Mouse (Mus musculus) myocyte (in vitro differentiated cells): Measurements from ENCODE around the gene Prdm8. TPM values are rescaled to one million over a fixed set of nuclear protein-coding genes. Genes with fewer than 3 reads are reported as not detected.

Experiments
- H3K27me3 ChIP-seq: one replicate; pipeline ENCODE4 v1.6.1; 2011; ENCODE audit not compliant: control insufficient read depth, insufficient read depth, insufficient read length
- H3K36me3 ChIP-seq: one replicate; pipeline ENCODE4 v1.6.1; 2011; ENCODE audit not compliant: control insufficient read depth, insufficient read depth
- H3K4me2 ChIP-seq: one replicate; pipeline ENCODE4 v1.6.1; 2011; ENCODE audit warnings: low read depth, control low read depth
- H3K4me3 ChIP-seq: one replicate; pipeline ENCODE4 v1.5.1; 2011; ENCODE audit warnings: mild to moderate bottlenecking, control low read depth, moderate library complexity
- H3K79me2 ChIP-seq: one replicate; pipeline ENCODE4 v1.6.1; 2011; ENCODE audit not compliant: control insufficient read depth, insufficient read depth
- H3ac ChIP-seq: one replicate; pipeline ENCODE4 v1.6.1; 2011; ENCODE audit not compliant: control insufficient read depth, insufficient read length
- CEBPB ChIP-seq: IDR thresholded peaks from 2 replicates; pipeline ENCODE4 v1.6.1; 2011; ENCODE audit warnings: mild to moderate bottlenecking, moderate library complexity; ENCODE audit not compliant: poor library complexity, insufficient read depth, severe bottlenecking
- E2F4 ChIP-seq: IDR thresholded peaks from one replicate; pipeline ENCODE4 v1.6.1; 2011; ENCODE audit warnings: mild to moderate bottlenecking, control low read depth, moderate library complexity; ENCODE audit not compliant: insufficient read depth
- MAX ChIP-seq: IDR thresholded peaks from one replicate; pipeline ENCODE4 v1.6.1; 2011; ENCODE audit warnings: low read depth, mild to moderate bottlenecking, control low read depth
- MYOD1 ChIP-seq, 3 experiments: IDR thresholded peaks; one replicate each; pipeline ENCODE4 v1.6.1; 2011; ENCODE audit warnings: control low read depth in 2 of 3, low read depth in 2 of 3, mild to moderate bottlenecking in 2 of 3, moderate library complexity in 1 of 3; ENCODE audit not compliant: insufficient read length in 2 of 3, control insufficient read depth in 1 of 3
- MYOG ChIP-seq, 3 experiments: IDR thresholded peaks; one replicate each; pipeline ENCODE4 v1.6.1; 2011; ENCODE audit warnings: control low read depth in 2 of 3, low read depth in 2 of 3, mild to moderate bottlenecking in 2 of 3; ENCODE audit not compliant: insufficient read length in 2 of 3, control insufficient read depth in 1 of 3, insufficient read depth in 1 of 3
- POLR2A ChIP-seq: IDR thresholded peaks from one replicate; pipeline ENCODE4 v1.6.1; 2011; ENCODE audit warnings: low read depth, mild to moderate bottlenecking, control low read depth, moderate library complexity; ENCODE audit not compliant: insufficient read length
- POLR2AphosphoS2 ChIP-seq: IDR thresholded peaks from one replicate; pipeline ENCODE4 v1.6.1; 2011; ENCODE audit warnings: low read depth, control low read depth; ENCODE audit not compliant: insufficient read length
- REST ChIP-seq: IDR thresholded peaks from one replicate; pipeline ENCODE4 v1.6.1; 2011; ENCODE audit warnings: mild to moderate bottlenecking, control low read depth, moderate library complexity; ENCODE audit not compliant: insufficient read depth, insufficient read length
- SRF ChIP-seq: IDR thresholded peaks from one replicate; pipeline ENCODE4 v1.6.1; 2011; ENCODE audit warnings: low read depth; ENCODE audit not compliant: control insufficient read depth, insufficient read length
- TCF12 ChIP-seq: IDR thresholded peaks from one replicate; pipeline ENCODE4 v1.6.1; 2011; ENCODE audit warnings: mild to moderate bottlenecking, control low read depth; ENCODE audit not compliant: poor library complexity, insufficient read depth, severe bottlenecking
- TCF3 ChIP-seq: IDR thresholded peaks from one replicate; pipeline ENCODE4 v1.6.1; 2011; ENCODE audit warnings: low read depth, control low read depth; ENCODE audit not compliant: insufficient read length
- USF1 ChIP-seq: IDR thresholded peaks from one replicate; pipeline ENCODE4 v1.6.1; 2011; ENCODE audit warnings: low read depth, mild to moderate bottlenecking, control low read depth, moderate library complexity
- polyA plus RNA-seq: library from polyadenylated mRNA; unstranded; fragments of >200 nt; fragmentation: generic; extraction: Trizol; gene quantifications from one replicate; pipeline ENCODE4 v1.2.1, GENCODE M21; 2012; ENCODE audit warnings: missing spikeins

Prdm8 gene
- 1.5 TPM for polyA plus RNA-seq

GRCm38 (mm10) chr5:98167180-98167824 is at the start of gene Prdm8:
TSS of gene Prdm8 (plus strand) at chr5:98167198.
- H3K4me3 ChIP-seq, result peak within 1 kb of the TSS; percentile 40
- H3K36me3 ChIP-seq, result no peaks in the 10 kb centered on the region
- no peaks in the 10 kb centered on the region for H3K79me2 ChIP-seq
- peak within 1 kb of the TSS; percentile 5 for H3ac ChIP-seq
- no peaks in the 10 kb centered on the region for H3K27me3 ChIP-seq
- peak within 1 kb of the TSS; percentile 63 for H3K4me2 ChIP-seq
- no peak for TF ChIP-seq MAX
- TF ChIP-seq MYOD1 (IDR thresholded peaks at IDR 0.05; ENCODE audit: control insufficient read depth in 1 of 3, insufficient read length in 2 of 3, low read depth in 2 of 3), result peak in 2 of 3 experiments; percentile 2 to 51
- TF ChIP-seq MYOG (IDR thresholded peaks at IDR 0.05; ENCODE audit: control insufficient read depth in 1 of 3, insufficient read depth in 1 of 3, insufficient read length in 2 of 3, low read depth in 2 of 3), result peak; percentile 11 to 87 (median 80)
- peak; percentile 6 for TF ChIP-seq TCF12

- no peaks in the 10 kb centered on the region for H3K27me3 ChIP-seq
- no peaks in the 10 kb centered on the region for H3K36me3 ChIP-seq
- H3ac ChIP-seq, result no peak overlapping the region
- no peak overlapping the region for H3K4me3 ChIP-seq
- no peak overlapping the region for H3K4me2 ChIP-seq
- no peaks in the 10 kb centered on the region for H3K79me2 ChIP-seq
- TF ChIP-seq SRF (no peak), E2F4 (no peak), POLR2AphosphoS2 (no peak), USF1 (no peak), REST (no peak), CEBPB (no peak), TCF12 (no peak)
Measured at GRCm38 (mm10) chr5:98127074-98127473, 39.9 kb upstream of the Prdm8 start.

GRCm38 (mm10) chr5:98138545-98139296 is 28.3 kb upstream of the Prdm8 start:
- TF ChIP-seq MYOD1 (IDR thresholded peaks at IDR 0.05; ENCODE audit: control insufficient read depth in 1 of 3, insufficient read length in 2 of 3, low read depth in 2 of 3) (no peak), MYOG (IDR thresholded peaks at IDR 0.05; ENCODE audit: control insufficient read depth in 1 of 3, insufficient read depth in 1 of 3, insufficient read length in 2 of 3, low read depth in 2 of 3) (no peak), POLR2A (no peak), USF1 (no peak), REST (no peak), E2F4 (no peak), SRF (no peak), TCF12 (no peak), CEBPB (no peak), POLR2AphosphoS2 (no peak), TCF3 (no peak), MAX (no peak)
- Histone ChIP-seq H3K79me2 (no peaks in the 10 kb centered on the region), H3K4me2 (peak overlapping the region; percentile 55), H3K36me3 (no peaks in the 10 kb centered on the region), H3K27me3 (no peaks in the 10 kb centered on the region), H3K4me3 (peak overlapping the region; percentile 4), H3ac (no peak overlapping the region)

- Histone ChIP-seq H3K36me3 (no peaks in the 10 kb centered on the region), H3K4me2 (no peak overlapping the region), H3K4me3 (no peak overlapping the region), H3ac (no peak overlapping the region), H3K79me2 (no peaks in the 10 kb centered on the region), H3K27me3 (no peaks in the 10 kb centered on the region)
- TF ChIP-seq TCF12 (no peak), CEBPB (no peak), MYOG (IDR thresholded peaks at IDR 0.05; ENCODE audit: control insufficient read depth in 1 of 3, insufficient read depth in 1 of 3, insufficient read length in 2 of 3, low read depth in 2 of 3) (no peak), SRF (no peak), REST (no peak), MYOD1 (IDR thresholded peaks at IDR 0.05; ENCODE audit: control insufficient read depth in 1 of 3, insufficient read length in 2 of 3, low read depth in 2 of 3) (no peak), TCF3 (no peak)
Measured at GRCm38 (mm10) chr5:98139297-98139660, 27.7 kb upstream of the Prdm8 start.

DNA sequence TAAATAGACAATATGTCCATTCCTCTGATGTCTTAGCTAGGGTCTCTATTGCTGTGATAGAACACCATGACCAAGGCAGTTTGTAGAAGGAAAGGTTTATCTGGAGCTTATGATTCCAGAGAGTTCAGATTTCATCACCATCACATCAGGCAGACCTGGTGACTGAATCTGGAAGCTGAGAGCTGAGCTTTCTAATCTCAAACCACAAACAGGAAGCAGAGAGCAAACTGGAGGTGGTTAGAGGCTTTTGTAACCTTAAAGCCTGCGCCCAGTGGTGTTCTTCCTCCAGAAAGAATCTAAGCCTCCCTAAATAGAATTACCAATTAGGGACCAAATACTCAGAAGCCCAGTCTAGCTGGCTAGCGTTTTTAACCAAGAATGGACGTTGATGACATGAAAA is 20.1 kb upstream of the Prdm8 start:
- no peak overlapping the region for H3ac ChIP-seq
- no peaks in the 10 kb centered on the region for H3K36me3 ChIP-seq
- no peaks in the 10 kb centered on the region for H3K79me2 ChIP-seq
- H3K4me3 ChIP-seq, result no peak overlapping the region
- no peaks in the 10 kb centered on the region for H3K27me3 ChIP-seq
- no peak overlapping the region for H3K4me2 ChIP-seq
- TF ChIP-seq REST (no peak), USF1 (no peak), E2F4 (no peak), MYOD1 (IDR thresholded peaks at IDR 0.05; ENCODE audit: control insufficient read depth in 1 of 3, insufficient read length in 2 of 3, low read depth in 2 of 3) (no peak), POLR2A (no peak), MYOG (IDR thresholded peaks at IDR 0.05; ENCODE audit: control insufficient read depth in 1 of 3, insufficient read depth in 1 of 3, insufficient read length in 2 of 3, low read depth in 2 of 3) (no peak), TCF12 (no peak), POLR2AphosphoS2 (no peak), CEBPB (no peak), TCF3 (no peak), MAX (no peak), SRF (no peak)
